In genomic region chr10:61451463-61451930, GRCm38 (mm10) we compare ENCODE assay signal across 7 mouse cellular contexts. TPM values are rescaled to one million over a fixed set of nuclear protein-coding genes. Genes with fewer than 3 reads are reported as not detected.
DNase-seq lines count a peak whose midpoint lies in the region; ATAC-seq and TF ChIP-seq lines count a peak whose summit lies in the region.

No protein-coding gene starts in this region.

- no peak for TF ChIP-seq CTCF in liver, embryonic 14.5 days (IDR thresholded peaks at IDR 0.05; ENCODE audit: low read depth)

- no peak for ATAC-seq in forebrain, embryonic 13.5 days
- ATAC-seq in liver, embryonic 14.5 days (ENCODE audit: insufficient read depth) = peak; percentile 27

- H3K27me3 ChIP-seq in forebrain, embryonic 13.5 days = no peaks in the 10 kb centered on the region
- no peaks in the 10 kb centered on the region for H3K27me3 ChIP-seq in liver, embryonic 14.5 days (ENCODE audit: control insufficient read depth, insufficient read depth, low read length)

- no peaks in the 10 kb centered on the region for H3K9me3 ChIP-seq in forebrain, embryonic 13.5 days (replicated peaks)
- no peaks in the 10 kb centered on the region for H3K9me3 ChIP-seq in liver, embryonic 14.5 days (ENCODE audit: control insufficient read depth, low read length)

- H3K9ac ChIP-seq in forebrain, embryonic 13.5 days = peak overlapping the region; percentile 98
- peak overlapping the region; percentile 93 for H3K9ac ChIP-seq in liver, embryonic 14.5 days (replicated peaks)

- peak overlapping the region; percentile 99 for H3K4me3 ChIP-seq in forebrain, embryonic 13.5 days
- H3K4me3 ChIP-seq in liver, embryonic 14.5 days (ENCODE audit: insufficient read depth in 1 of 2, low read depth in 2 of 2, low read length in 2 of 2) = peak overlapping the region; percentile 85 to 97

- DNase-seq in CD8-positive naive resting alpha-beta T cell, adult 2 months (ENCODE audit: low read depth in 2 of 2, low spot score in 2 of 2) = peak; percentile 48 to 64
- DNase-seq in ZHBTc4 (ENCODE audit: low read depth, low spot score) = peak; percentile 78
- DNase-seq in induced T-regulatory cell, adult 2 months (ENCODE audit: low read depth) = peak; percentile 90
- DNase-seq in liver, embryonic 14.5 days (ENCODE audit: low read depth in 3 of 3, low spot score in 3 of 3) = peak; percentile 59 to 70 (median 60)
- peak; percentile 83 for DNase-seq in naive thymus-derived CD4-positive, alpha-beta T cell, adult 2 months (ENCODE audit: low read depth)
- peak; percentile 48 for DNase-seq in thymus, postnatal 4 days

- H3K4me2 ChIP-seq in forebrain, embryonic 13.5 days = peak overlapping the region; percentile 96
- peak overlapping the region; percentile 76 for H3K4me2 ChIP-seq in liver, embryonic 14.5 days (ENCODE audit: low read depth)

- H3K36me3 ChIP-seq in forebrain, embryonic 13.5 days (ENCODE audit: poor library complexity, severe bottlenecking) = peaks cover 19% of the 10 kb centered on the region
- peaks cover 12% of the 10 kb centered on the region for H3K36me3 ChIP-seq in liver, embryonic 14.5 days (replicated peaks; ENCODE audit: control insufficient read depth, insufficient read depth, low read depth)

- 11% methylated on average over 8 of the region's 8 CpGs for WGBS in forebrain, embryonic 13.5 days
- WGBS in liver, embryonic 14.5 days (ENCODE audit: insufficient replicate concordance) = 1% methylated on average over 8 of the region's 8 CpGs

- no peak for TF ChIP-seq EP300 in liver, embryonic 14.5 days (IDR thresholded peaks at IDR 0.05; ENCODE audit: low read depth)

- peak overlapping the region; percentile 71; the same call in 1 of the 2 replicates for H3K27ac ChIP-seq in forebrain, embryonic 13.5 days
- H3K27ac ChIP-seq in liver, embryonic 14.5 days = peak overlapping the region; percentile 91

- H3K4me1 ChIP-seq in forebrain, embryonic 13.5 days = peaks cover 51% of the 10 kb centered on the region
- H3K4me1 ChIP-seq in liver, embryonic 14.5 days (replicated peaks; ENCODE audit: control insufficient read depth in 2 of 2, insufficient read depth in 2 of 2, low read length in 1 of 2) = peaks cover 16 to 33% of the 10 kb centered on the region in 2 experiments

RNA-seq across cellular contexts. Expression of gene Eif4ebp2, which starts 1.0 kb away (rescaled TPM):
- 96.4 and 102 TPM in 2 replicates for polyA plus RNA-seq in forebrain, embryonic 13.5 days (2015; fragmentation: Nextera tagmentation; extraction: Ambion mirVana)
- 17.6 and 23.1 TPM in 2 replicates for polyA plus RNA-seq in liver, embryonic 14.5 days (2012; rRNA removed)
- 24.3 and 25.3 TPM in 2 replicates for polyA plus RNA-seq in liver, embryonic 14.5 days (2014; fragmentation: Nextera tagmentation; extraction: Ambion mirVana)

RNA-seq across cellular contexts. Expression of gene Lrrc20, which starts 24.1 kb away (rescaled TPM):
- polyA plus RNA-seq in forebrain, embryonic 13.5 days (2015; fragmentation: Nextera tagmentation; extraction: Ambion mirVana) = 16.4 and 17.5 TPM in 2 replicates
- polyA plus RNA-seq in liver, embryonic 14.5 days (2012; rRNA removed) = 6.2 and 6.4 TPM in 2 replicates
- polyA plus RNA-seq in liver, embryonic 14.5 days (2014; fragmentation: Nextera tagmentation; extraction: Ambion mirVana) = 6.1 and 7.7 TPM in 2 replicates

RNA-seq across cellular contexts. Expression of gene Nodal, which starts 33.7 kb away (rescaled TPM):
- 0.08 TPM in 1 of 2 replicates, not detected in the other for polyA plus RNA-seq in forebrain, embryonic 13.5 days (2015; fragmentation: Nextera tagmentation; extraction: Ambion mirVana)
- 0.58 and 0.64 TPM in 2 replicates for polyA plus RNA-seq in liver, embryonic 14.5 days (2012; rRNA removed)
- polyA plus RNA-seq in liver, embryonic 14.5 days (2014; fragmentation: Nextera tagmentation; extraction: Ambion mirVana) = 0.57 and 0.72 TPM in 2 replicates
